Mouse (Mus musculus): ENCODE results near the gene Ankrd27.
"Not testable (repeated sequence)": the region's sequence is repeated elsewhere in the genome, so short reads cannot be mapped to it uniquely, and the experiment has no call there.

Ankrd27 gene

DNA sequence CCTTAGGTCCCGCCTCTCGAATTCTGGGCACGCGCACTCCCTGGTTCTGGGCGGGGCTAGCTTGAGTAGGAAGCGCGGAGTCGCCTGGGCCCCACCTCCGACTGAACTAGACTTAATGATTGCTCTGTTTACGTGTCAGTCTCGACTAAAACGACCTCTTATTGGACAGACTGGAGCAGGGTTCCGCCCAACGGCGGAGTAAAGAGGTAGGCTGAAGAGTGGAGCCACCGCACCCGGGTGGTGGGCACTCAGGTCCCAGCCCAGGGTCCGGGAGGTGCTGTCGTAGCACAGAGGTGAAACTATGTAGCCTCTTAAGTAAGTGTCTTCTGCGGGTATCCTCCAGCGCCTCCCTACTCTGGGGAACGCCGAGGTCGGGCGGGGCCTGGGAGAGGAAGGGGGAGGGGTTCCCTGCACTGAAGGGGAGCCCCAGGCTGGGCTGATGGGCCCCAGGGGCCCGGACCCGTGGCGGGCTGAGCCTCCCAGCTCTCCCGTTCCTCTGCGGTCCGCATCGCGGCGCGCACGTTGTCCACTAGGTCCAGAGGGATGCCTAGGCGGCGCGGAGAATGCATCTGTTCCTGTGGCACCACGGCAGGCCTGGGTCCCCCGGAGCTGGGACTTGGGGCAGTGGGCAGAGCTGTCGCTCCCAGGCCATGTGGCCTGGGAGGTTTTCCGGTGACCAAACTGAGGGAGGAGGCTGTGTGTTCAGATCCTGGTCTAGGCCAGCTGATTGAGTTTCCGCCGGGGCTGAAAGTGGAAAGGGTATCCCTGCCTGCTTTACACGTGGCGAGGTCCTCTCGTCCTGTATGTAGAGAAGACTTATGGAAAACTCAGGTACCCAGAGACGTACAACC lies at the start of gene Ankrd27:
TSS of gene Ankrd27 (plus strand) at position 190 of the 851 bp plus-strand sequence.
- DNase-seq (ENCODE audit: low spot score in 2 of 2), result peak; percentile 92 to 93

GRCm38 (mm10) chr7:35537562-35537961 lies 48.5 kb upstream of the Ankrd27 start, which contains the start of gene Tdrd12:
Gene Tdrd12, minus strand, starts transcription at chr7:35537745.
- DNase-seq (ENCODE audit: low spot score in 2 of 2), result peak in 1 of 2 experiments; percentile 30

DNA sequence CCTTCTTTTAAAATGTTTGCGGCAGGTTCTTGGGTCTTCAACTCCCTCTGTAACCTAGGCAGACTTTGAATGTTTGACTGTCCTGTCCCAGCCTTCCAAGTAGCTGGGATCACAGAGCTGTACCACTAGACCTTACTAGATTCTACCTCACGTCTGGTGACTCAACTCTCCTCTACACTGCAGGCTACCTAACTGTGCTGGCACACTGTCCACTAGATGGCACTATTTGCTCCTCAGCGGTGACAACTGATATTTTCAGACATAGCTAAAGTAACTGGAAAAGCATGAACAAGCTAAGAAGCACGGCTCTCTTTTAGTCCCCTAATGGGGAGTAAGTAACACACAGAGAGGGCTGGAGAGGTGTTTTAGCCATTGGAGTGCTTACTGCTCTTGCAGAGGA lies 40.2 kb upstream of the Ankrd27 start:
- peak in 1 of 2 experiments; percentile 69 for DNase-seq (ENCODE audit: low spot score in 2 of 2)

- peak; percentile 32 to 81 for DNase-seq (ENCODE audit: low spot score in 2 of 2)
Measured at GRCm38 (mm10) chr7:35553751-35554604, 32.1 kb upstream of the Ankrd27 start.

DNA sequence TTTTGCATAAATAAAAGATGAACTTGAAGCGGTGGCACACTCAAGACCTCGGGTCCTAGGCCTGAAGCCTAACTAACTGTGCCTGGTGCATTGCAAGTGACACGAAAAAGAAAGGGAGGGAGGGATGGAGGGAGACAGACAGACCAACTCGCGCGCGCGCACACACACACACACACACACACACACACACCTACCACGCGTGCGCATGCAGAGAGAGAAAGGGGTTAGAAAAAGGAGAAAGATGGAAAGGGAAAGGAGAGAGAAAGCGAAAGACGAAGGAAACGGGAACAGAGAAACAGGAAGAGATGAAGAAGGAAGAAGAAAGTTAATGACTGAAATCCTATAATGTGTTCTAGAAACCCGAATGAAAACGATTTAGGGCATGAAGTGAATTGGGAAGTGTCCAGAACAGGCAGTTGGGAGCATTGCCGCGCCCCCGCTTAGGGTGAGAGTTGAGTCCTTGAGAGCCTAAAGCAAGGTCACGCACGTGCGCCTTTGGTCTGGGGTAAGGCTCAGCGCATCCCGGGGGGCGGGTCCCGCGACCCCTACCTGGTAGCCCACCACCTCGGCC lies 31.4 kb upstream of the Ankrd27 start:
- DNase-seq (ENCODE audit: low spot score in 2 of 2), result peak; percentile 29 to 59

- DNase-seq (ENCODE audit: low spot score in 2 of 2), result peak; percentile 85 to 88
Measured at GRCm38 (mm10) chr7:35555224-35556204, 30.5 kb upstream of the Ankrd27 start.

DNA sequence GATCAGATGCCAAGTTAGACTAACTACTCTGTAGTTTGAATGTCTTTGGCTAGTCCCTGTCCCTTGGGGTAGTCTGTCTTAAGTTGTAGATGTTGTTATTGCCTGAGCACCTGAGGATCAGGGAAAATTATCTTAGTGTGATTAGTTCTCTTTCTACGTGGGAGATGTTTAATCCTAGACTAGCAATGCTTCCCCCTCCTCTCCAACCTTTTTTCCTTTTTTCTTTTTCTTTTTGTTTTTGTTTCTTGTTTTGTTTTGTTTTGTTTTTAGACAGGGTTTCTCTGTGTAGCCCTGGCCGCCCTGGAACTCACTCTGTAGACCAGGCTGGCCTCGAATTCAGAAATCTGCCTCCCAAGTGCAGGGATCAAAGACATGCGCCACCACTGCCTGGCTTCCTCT lies 29.8 kb upstream of the Ankrd27 start, which contains the start of gene Nudt19:
TSS of gene Nudt19 (minus strand) at position 100 of the 399 bp plus-strand sequence.
- no peak for DNase-seq (ENCODE audit: low spot score in 2 of 2)

GRCm38 (mm10) chr7:35556905-35557304 lies 29.1 kb upstream of the Ankrd27 start:
- peak; percentile 36 to 59 for DNase-seq (ENCODE audit: low spot score in 2 of 2)

DNA sequence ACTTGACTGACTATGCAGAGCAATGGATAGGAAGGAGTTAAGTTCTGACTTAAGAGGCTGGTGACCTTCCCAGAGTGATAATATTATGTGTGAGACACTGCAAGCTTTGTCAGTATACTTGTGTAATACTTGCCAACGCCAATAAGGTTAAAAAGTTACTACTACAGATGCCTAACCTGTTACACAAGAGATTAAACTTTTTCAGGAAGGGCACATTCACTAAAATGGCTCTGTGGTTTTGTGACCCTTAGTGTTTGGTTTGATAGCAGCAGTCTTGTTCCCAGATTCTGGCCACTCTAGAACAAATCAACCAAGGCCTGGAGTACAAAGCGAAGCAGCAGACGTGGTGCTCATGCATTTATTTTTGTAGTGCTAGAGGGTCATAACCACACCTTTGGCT lies 28.5 kb upstream of the Ankrd27 start:
- DNase-seq (ENCODE audit: low spot score in 2 of 2), result peak in 1 of 2 experiments; percentile 17

GRCm38 (mm10) chr7:35558681-35559080 lies 27.4 kb upstream of the Ankrd27 start:
- DNase-seq (ENCODE audit: low spot score in 2 of 2), result no peak

GRCm38 (mm10) chr7:35559838-35560237 lies 26.2 kb upstream of the Ankrd27 start:
- DNase-seq (ENCODE audit: low spot score in 2 of 2), result peak in 1 of 2 experiments; percentile 14

DNA sequence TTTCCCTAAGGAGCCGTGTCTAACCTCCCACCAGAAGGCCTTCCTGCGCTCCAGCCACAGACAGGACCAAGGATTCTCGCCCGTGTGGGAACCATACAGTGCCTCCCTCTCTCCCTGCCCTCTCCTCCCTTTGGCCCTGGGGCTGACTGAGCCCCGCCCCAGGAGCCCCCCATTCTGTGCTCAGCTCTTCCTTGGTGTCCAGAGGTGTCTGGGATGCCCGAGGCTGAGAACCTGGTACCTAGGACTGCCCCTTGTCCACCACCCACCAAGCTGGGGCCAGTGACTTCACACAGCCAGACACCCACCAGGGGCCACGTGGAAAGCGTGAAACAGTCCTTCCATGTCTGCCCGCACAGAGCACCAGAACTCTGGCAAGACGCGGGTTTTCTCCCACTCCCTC lies 23.0 kb upstream of the Ankrd27 start:
- DNase-seq (ENCODE audit: low spot score in 2 of 2), result no peak

- no peak for DNase-seq (ENCODE audit: low spot score in 2 of 2)
Measured at GRCm38 (mm10) chr7:35564067-35564865, 21.8 kb upstream of the Ankrd27 start.

- not testable (repeated sequence) for DNase-seq (ENCODE audit: low spot score in 2 of 2)
Measured at GRCm38 (mm10) chr7:35564872-35565271, 21.2 kb upstream of the Ankrd27 start.

- DNase-seq (ENCODE audit: low spot score in 2 of 2), result not testable (repeated sequence)
Measured at GRCm38 (mm10) chr7:35565965-35566364, 20.1 kb upstream of the Ankrd27 start.

DNA sequence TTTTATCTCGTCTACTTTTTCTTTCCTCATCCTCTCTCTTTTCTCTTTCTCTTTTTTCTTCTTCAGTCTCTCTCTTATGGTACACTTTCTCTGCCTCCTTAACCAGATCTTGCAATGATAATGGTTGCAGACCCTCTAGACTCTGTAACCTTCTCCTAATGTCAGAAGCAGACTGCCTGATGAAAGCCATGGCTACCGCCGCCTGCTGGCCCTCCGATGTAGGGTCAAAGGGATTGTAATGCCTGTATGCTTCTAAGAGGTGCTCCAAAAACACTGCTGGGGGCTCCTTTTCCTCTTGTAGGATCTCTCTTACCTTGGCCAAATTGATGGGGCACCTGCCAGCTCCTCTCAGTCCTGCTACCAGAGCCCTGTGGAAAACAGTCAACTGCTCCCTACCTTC lies 16.3 kb upstream of the Ankrd27 start:
- DNase-seq (ENCODE audit: low spot score in 2 of 2), result peak in 1 of 2 experiments; percentile 30

GRCm38 (mm10) chr7:35570883-35571282 lies 15.2 kb upstream of the Ankrd27 start:
- not testable (repeated sequence) for DNase-seq (ENCODE audit: low spot score in 2 of 2)

GRCm38 (mm10) chr7:35579849-35580248 lies 6.2 kb upstream of the Ankrd27 start:
- peak in 1 of 2 experiments; percentile 81 for DNase-seq (ENCODE audit: low spot score in 2 of 2)

DNA sequence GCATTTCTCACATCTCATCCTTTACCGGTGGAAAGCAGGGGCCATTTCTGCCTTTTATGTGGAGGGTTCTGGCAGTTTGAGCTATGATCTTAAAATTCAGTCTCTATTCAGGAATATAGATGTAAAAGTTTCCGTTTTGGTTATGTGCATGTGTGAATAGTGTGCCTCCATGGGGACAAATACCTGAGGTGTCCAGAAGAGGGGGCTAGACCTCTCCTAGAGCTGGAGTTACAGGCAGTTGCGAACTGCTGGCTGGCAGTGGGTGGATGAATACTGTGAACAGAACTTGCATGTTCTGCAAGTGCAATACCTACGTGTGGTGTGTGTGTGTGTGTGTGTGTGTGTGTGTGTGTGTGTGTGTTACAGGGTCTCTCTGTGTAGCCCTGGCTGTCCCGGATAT lies 3.3 kb upstream of the Ankrd27 start:
- DNase-seq (ENCODE audit: low spot score in 2 of 2), result peak in 1 of 2 experiments; percentile 48
